Mouse (Mus musculus): ENCODE data around the gene Xpo4.
A peak's percentile ranks its signal among the peaks of the same experiment; 100 is the strongest.

The Xpo4 gene

DNA sequence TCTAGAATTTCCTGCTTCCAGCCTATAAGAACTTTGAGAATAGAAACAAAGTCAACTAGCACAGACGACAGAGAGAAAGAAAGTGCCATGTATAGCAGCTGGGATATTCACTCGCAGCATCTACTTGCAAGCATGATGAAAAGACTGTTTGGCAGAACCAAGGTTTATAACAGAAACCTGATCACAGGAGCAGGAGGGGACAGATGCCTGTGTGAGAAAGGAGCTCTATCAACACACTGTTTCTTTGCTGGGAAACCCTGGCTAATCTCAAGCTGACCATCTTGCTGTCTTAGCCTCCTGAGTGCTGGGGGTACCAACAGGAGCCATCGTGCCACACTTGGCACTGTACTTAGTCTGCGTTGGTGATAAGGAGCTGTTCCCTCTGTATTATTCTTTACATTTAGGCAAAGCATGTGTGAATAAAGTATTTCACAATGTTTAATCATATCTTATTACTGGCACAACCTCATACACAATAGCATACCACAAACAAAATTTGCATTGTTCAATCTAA, 55.4 kb downstream of the Xpo4 start:
- DNase-seq (ENCODE audit: low spot score in 2 of 2), result no peak

DNA sequence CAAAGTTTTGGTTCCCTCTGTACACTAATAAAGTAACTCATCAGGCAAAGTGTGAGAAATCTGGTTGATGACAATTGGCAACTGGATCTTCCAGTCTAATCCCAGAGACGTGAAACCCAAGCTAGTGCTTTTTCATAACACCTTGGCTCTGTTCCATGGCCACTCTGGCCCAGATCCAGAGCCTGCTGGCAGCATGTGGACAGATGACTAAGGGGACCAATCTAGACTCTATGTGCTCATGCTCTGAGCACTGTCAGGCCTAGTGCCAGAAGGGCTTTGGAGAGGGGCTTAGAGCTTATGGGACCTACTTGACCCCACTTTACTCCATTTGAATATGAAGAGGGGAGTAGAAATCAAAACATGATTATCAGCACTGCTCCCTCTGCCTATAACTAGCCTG, 57.7 kb downstream of the Xpo4 start:
- DNase-seq (ENCODE audit: low spot score in 2 of 2), result peak; percentile 49 to 63

- no peak for DNase-seq (ENCODE audit: low spot score in 2 of 2)
Measured at GRCm38 (mm10) chr14:57606663-57607365, 58.4 kb downstream of the Xpo4 start.

GRCm38 (mm10) chr14:57593279-57593678, 72.0 kb downstream of the Xpo4 start:
- no peak for DNase-seq (ENCODE audit: low spot score in 2 of 2)

- no peak for DNase-seq (ENCODE audit: low spot score in 2 of 2)
Measured at GRCm38 (mm10) chr14:57591830-57592229, 73.4 kb downstream of the Xpo4 start.

GRCm38 (mm10) chr14:57576364-57577060, 88.7 kb downstream of the Xpo4 start:
- DNase-seq (ENCODE audit: low spot score in 2 of 2), result no peak

- no peak for DNase-seq (ENCODE audit: low spot score in 2 of 2)
Measured at GRCm38 (mm10) chr14:57574792-57575587, 90.2 kb downstream of the Xpo4 start.

GRCm38 (mm10) chr14:57571155-57572133, 93.8 kb downstream of the Xpo4 start, which contains the start of gene Eef1akmt1:
Gene Eef1akmt1, minus strand, starts transcription at chr14:57571612.
- DNase-seq (ENCODE audit: low spot score in 2 of 2), result peak; percentile 90 to 96

DNA sequence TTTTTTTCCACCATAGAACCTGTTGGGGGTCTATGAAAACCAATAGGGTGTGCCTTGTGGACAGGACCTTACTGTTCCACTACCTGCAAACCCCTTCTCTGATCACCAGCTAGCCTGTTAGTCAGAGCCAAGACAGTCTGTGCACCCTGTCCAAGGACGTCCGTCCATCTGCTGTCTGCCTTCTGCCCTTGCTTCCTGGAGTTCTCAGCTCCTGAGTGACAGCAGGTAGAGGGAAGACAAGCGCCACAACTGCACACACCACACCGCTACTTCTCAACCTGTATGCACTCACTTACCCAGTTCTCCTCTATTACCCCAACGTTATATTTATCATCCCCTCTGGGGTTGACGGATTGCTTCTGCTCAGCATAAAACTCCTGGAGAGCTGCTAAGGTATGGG, 99.6 kb downstream of the Xpo4 start:
- no peak for DNase-seq (ENCODE audit: low spot score in 2 of 2)

DNA sequence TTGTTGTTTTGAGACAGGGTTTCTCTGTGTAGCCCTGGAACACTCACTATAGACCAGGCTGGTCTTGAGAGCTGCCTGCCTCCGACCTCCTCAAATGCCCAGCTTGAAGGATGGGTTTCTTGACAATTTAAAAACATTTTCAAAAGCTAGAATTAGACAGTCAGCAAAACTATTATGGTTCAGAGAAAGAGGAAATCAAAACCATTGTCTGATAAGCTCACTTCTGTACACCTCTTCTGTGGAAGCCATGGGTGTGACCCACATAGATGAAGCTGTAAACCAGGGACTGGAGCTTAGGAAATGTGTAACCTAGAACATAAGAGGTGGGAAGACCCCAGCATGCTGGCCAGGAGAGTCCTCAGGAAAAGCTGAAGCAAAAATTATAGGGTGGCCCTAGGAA, 108.3 kb downstream of the Xpo4 start:
- no peak for DNase-seq (ENCODE audit: low spot score in 2 of 2)

GRCm38 (mm10) chr14:57555471-57556070, 109.7 kb downstream of the Xpo4 start:
- no peak for DNase-seq (ENCODE audit: low spot score in 2 of 2)

- DNase-seq (ENCODE audit: low spot score in 2 of 2), result no peak
Measured at GRCm38 (mm10) chr14:57554434-57554833, 110.8 kb downstream of the Xpo4 start.

- DNase-seq (ENCODE audit: low spot score in 2 of 2), result no peak
Measured at GRCm38 (mm10) chr14:57552945-57553344, 112.3 kb downstream of the Xpo4 start.

DNA sequence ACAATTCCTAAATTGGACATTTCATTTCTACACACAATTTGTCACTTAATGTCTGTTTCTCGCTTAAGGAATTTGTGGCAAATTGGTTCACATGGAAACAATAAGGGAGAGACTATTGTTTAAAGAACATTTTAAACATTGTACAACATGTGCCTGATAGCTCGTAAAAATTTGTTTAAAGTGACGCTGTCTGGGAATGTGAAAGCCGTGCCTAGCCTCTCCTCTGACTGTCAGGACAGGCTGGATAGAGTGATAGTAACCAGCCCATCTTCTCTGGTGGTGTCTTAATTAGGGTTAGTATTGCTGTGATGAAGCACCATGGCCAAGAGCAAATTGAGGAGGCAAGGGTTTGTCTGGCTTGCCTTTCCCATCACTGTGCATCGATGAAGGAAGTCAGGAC, 118.2 kb downstream of the Xpo4 start:
- no peak for DNase-seq (ENCODE audit: low spot score in 2 of 2)

DNA sequence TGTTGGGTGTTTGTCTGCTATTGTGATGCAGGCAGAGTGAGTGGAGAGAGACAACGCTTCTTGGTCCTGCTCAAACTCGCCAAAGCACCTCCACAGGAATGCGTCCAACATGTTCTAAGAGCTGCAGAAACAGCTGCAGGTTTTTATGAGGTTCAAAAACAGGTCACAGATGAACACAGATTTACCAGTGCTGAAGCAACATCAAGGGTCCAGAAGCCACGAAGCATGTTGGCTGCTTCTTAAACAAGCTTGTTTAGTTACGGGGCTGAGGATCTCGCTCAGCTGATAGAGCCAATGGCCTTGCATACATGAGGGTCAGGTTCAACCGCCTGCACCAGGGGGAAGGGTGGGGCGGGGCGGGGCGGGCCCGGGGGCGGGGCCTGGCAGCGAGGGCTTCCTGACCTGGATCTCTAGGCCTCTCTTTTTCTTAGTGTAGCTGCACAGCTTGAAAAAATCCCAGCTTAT, 118.6 kb downstream of the Xpo4 start:
- DNase-seq (ENCODE audit: low spot score in 2 of 2), result no peak

DNA sequence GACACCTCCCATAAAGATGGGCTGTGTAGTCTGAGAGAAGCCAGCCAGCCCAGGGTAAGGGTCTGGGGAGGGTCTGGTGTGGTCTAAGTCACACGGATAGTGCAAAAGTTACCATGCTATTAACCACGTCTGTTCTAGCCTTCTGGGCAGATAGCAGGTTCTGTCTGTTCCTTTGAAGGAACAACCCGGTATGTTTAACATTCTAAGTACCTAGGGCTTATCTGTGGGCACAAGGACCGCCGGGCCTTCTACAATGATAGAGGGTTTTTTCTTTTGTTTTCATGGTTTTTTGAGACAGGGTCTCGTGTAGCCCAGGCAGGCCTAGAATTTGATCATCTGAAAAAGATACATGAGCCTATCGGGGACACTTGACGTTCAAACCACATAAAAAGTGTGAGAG, 119.1 kb downstream of the Xpo4 start:
- no peak for DNase-seq (ENCODE audit: low spot score in 2 of 2)

- DNase-seq (ENCODE audit: low spot score in 2 of 2), result no peak
Measured at GRCm38 (mm10) chr14:57545526-57545925, 119.7 kb downstream of the Xpo4 start.

DNA sequence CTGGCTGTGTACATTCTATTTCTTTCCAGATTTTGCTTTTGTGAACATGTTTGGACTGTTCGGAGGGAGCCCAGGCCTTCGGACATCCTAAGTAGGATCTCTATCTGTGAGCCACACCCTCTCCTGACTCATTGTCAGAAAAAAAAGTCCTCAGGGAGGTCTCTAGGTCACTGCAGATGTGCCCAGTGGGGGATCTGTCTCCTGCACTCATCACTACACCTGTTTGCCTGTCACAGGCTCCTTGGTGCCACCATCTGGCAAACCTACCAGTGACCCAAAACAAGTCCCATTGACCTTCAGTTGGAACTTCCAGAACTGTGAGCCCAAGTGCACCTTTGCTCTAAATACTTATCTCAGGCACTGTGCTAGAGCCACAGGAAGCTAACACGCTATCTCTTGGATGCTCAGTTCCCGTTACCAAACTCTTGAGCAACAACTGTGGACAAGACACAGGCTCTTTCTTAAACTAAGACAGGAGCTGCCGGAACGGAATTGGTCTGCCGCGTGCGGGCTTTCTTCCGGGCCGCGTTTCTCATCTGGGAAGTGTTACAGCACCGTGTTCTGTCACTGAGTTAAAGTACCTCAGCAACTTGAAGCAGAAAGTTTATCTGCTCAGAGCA, 121.7 kb downstream of the Xpo4 start:
- no peak for DNase-seq (ENCODE audit: low spot score in 2 of 2)

DNA sequence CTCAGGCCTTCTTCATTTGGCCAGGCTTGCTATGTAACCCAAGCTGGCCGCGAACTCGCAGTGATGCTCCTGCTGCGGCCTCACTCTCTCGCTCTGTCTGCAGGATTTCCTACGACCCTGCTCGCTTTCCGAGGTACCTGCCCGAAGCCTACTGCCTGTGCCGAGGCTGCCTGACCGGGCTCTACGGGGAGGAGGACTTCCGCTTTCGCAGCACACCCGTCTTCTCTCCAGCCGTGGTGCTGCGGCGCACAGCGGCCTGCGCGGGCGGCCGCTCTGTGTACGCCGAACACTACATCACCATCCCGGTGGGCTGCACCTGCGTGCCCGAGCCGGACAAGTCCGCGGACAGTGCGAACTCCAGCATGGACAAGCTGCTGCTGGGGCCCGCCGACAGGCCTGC, 123.0 kb downstream of the Xpo4 start:
- DNase-seq (ENCODE audit: low spot score in 2 of 2), result no peak

- no peak for DNase-seq (ENCODE audit: low spot score in 2 of 2)
Measured at GRCm38 (mm10) chr14:57540683-57541082, 124.5 kb downstream of the Xpo4 start.
